Mouse (Mus musculus): ENCODE data around the gene Kif2a. TPM values are rescaled to one million over a fixed set of nuclear protein-coding genes. Genes with fewer than 3 reads are reported as not detected.

Gene Kif2a
- polyA plus RNA-seq, 1 experiment from 2014 or later: 16.2 TPM

DNA sequence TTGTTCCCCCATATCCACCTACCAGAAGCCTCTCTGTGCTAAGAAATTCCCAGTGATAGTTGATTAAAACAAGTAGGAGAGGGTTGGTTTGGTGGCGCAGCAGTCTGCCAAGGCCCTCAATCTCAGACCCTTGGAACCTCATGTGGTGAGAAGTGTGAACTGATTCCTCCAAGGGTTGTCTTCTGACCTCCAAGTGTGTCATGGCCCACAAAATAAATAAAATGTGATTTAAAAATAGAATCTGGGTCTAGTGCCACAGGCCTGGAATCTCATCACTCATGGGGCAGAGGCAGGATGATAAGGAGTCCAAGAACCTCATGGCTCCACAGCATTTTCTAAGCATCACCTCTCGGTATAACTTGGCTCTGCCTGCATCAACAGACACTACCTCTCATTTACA is 16.4 kb upstream of the Kif2a start:
- Histone ChIP-seq H3K27ac (no peak overlapping the region), H3K36me3 (no peaks in the 10 kb centered on the region), H3K27me3 (ENCODE audit: low read depth, poor library complexity, severe bottlenecking) (no peaks in the 10 kb centered on the region), H3K4me1 (no peaks in the 10 kb centered on the region), H3K4me3 (no peak overlapping the region), H3K9me3 (replicated peaks) (no peaks in the 10 kb centered on the region)
- 94% methylated on average over 2 of the region's 2 CpGs for WGBS
- DNase-seq (ENCODE audit: low spot score): no peak

DNA sequence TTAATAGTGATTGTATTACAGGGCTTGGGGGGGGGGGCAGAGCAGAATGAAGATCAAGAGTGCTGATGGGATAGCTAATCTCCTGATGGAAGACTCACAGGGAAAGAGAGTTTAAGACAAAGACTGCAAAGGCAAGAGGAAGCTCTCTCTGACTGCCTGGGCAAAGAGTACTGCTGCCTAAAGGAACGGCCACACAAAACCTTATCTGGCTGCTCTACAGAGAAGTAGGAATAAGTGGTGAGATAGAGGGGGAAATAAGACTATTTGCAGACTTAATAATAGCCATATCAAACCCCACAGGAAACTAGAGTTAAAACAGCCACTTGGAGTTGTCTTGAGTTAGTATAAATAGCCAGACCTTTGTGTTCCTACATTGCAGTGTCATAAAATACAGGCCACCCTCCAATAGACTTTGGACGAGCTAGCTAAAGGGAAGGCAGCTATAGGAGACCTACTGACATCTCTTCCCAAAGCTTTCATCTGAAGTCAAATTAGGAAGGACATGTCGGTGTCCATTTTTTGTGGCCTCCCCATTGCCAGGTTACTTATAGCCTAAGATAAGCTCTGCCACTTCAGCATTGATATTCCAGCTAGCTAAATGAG is 13.7 kb upstream of the Kif2a start:
- Histone ChIP-seq H3K27ac (no peak overlapping the region), H3K4me3 (no peak overlapping the region), H3K27me3 (ENCODE audit: low read depth, poor library complexity, severe bottlenecking) (no peaks in the 10 kb centered on the region), H3K36me3 (no peaks in the 10 kb centered on the region), H3K4me1 (no peaks in the 10 kb centered on the region), H3K9me3 (replicated peaks) (no peaks in the 10 kb centered on the region)
- WGBS: 86% methylated on average over 3 of the region's 3 CpGs
- no peak for DNase-seq (ENCODE audit: low spot score)

DNA sequence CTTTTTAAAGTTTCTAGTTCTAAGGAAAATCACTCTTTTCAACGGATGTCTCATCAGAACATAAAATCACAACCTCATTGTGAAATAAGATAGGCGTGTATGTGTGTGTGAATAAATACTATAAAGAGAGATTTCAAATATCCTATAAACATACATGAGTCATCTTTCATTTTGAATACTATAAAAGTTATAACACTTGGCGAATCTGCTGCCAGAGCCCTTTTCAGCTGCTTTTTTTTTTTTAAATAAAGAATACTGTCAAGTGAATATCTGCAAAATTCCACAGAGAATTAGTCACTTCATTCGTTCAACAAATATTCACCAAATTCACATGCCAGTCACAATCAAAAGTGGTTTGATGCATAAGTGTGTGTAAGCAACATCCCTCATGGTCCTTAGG is 13.2 kb upstream of the Kif2a start:
- Histone ChIP-seq H3K4me3 (no peak overlapping the region), H3K27ac (no peak overlapping the region), H3K36me3 (no peaks in the 10 kb centered on the region), H3K9me3 (replicated peaks) (no peaks in the 10 kb centered on the region), H3K27me3 (ENCODE audit: low read depth, poor library complexity, severe bottlenecking) (no peaks in the 10 kb centered on the region), H3K4me1 (no peaks in the 10 kb centered on the region)
- no peak for DNase-seq (ENCODE audit: low spot score)
- WGBS: 89% methylated on average over 4 of the region's 4 CpGs

DNA sequence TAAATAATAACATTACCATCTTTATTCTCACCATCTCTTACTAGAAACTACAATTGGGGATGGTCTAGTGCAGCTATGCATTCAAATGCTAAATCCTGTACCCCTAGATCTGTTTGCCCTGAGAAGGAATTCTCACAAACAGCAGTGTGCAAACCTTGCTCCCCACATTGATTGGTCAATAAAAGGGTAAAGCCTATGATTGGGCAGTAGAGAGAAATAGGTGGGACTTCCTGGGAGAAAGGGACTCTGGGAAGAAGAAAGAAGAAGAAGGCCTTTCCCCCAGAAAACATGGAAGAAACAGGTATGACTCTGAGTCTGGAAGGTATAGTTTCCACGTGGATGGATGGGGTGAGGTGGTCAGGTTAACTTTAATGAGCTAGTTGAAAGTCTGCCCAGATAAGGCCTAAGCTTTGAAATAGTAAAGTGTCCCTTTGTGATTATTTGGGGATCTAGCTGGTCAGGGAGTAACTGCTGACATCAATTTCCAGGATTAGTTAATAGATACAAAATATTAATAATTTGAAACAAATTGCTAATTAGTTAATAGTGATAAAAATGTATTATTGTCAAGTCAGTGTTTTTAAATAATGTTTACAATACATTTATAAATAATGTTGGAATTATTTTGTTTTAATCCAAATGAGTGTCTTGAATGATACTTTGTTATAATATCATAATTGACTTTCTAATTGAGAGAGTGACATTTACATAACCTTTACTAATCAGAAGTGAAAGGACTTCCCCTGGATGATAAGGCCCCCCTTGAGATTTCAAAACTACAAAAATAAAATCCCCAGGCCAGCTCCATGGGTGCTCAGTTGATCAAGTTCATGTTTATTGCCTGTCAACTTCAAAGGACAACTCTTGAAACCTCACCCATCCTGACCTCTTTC is 12.3 kb upstream of the Kif2a start:
- 46% methylated on average over 1 of the region's 1 CpGs for WGBS
- H3K27ac ChIP-seq: no peak overlapping the region
- no peak overlapping the region for H3K4me3 ChIP-seq
- H3K9me3 ChIP-seq (replicated peaks): no peaks in the 10 kb centered on the region
- H3K36me3 ChIP-seq: no peaks in the 10 kb centered on the region
- DNase-seq (ENCODE audit: low spot score): no peak
- no peaks in the 10 kb centered on the region for H3K27me3 ChIP-seq (ENCODE audit: low read depth, poor library complexity, severe bottlenecking)
- no peaks in the 10 kb centered on the region for H3K4me1 ChIP-seq

DNA sequence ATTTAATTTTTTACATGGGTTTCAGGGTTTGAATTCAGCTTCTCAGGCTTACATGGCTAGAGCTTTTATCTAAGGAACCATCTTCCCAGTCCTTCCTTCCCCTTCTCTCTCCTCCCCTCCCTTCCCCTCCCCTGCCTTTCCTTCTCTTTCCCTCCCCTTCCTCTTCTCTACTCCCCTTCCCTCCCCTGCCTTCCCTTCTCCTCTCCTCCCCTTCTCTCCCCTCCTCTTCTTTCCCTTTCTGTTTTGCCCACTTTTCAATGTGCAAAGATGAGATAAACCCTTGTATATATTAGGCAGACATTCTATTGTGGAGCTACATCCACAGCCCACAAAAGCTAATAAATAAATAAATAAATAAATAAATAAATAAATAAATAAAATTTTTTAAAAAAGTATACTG is 9.3 kb upstream of the Kif2a start:
- no peak for DNase-seq (ENCODE audit: low spot score)
- no peak overlapping the region for H3K27ac ChIP-seq

DNA sequence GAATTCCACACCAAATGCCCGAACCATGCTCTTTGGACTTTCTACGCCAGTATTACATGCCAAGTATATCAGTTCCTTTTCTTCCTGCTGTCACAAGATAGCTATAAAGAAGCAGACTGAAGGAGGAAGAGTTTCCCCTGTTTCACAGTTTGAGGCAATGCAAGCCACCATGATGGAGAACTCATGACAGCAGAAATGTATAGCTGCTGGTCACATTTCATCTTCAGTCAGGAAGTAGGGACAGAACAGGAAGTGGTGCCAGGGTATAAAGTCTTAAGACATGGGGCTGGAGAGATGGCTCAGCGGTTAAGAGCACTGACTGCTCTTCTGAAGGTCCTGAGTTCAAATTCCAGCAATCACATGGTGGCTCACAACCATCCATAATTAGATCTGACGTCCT is 5.3 kb upstream of the Kif2a start:
- H3K36me3 ChIP-seq: no peaks in the 10 kb centered on the region
- H3K9me3 ChIP-seq (replicated peaks): no peaks in the 10 kb centered on the region
- H3K27ac ChIP-seq: no peak overlapping the region
- DNase-seq (ENCODE audit: low spot score): no peak
- peaks cover 6% of the 10 kb centered on the region for H3K4me1 ChIP-seq
- H3K4me3 ChIP-seq: no peak overlapping the region
- WGBS: 89% methylated on average over 4 of the region's 4 CpGs
- no peaks in the 10 kb centered on the region for H3K27me3 ChIP-seq (ENCODE audit: low read depth, poor library complexity, severe bottlenecking)

More for the DNA sequence above, 9.3 kb upstream of the Kif2a start:
- H3K36me3 ChIP-seq: no peaks in the 10 kb centered on the region
- no peaks in the 10 kb centered on the region for H3K27me3 ChIP-seq (ENCODE audit: low read depth, poor library complexity, severe bottlenecking)
- no peaks in the 10 kb centered on the region for H3K4me1 ChIP-seq
- no peaks in the 10 kb centered on the region for H3K9me3 ChIP-seq (replicated peaks)
- H3K4me3 ChIP-seq: no peak overlapping the region

DNA sequence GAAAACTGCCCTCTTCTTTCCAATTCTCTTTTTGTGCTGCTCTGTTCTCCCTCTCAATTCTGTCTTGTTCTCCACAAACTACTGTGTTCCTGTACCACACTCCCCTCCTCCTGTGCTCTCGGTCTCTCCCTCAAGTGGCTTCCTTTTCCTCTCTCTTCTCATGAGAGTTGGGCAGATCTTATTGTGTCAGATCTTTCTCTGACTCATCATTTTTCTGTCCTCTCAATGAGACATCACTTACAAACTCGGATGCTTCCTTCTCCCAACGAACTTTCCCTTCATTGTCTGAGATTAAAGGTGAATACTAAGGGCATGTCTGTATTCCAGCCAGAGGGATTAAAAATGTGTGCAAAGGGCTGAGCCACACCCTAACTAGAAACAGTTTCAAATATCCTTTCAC is 3.7 kb upstream of the Kif2a start:
- no peaks in the 10 kb centered on the region for H3K9me3 ChIP-seq (replicated peaks)
- no peak overlapping the region for H3K4me3 ChIP-seq
- DNase-seq (ENCODE audit: low spot score): no peak
- H3K4me1 ChIP-seq: peaks cover 9% of the 10 kb centered on the region
- WGBS: 84% methylated on average over 3 of the region's 3 CpGs
- no peaks in the 10 kb centered on the region for H3K36me3 ChIP-seq
- H3K27ac ChIP-seq: no peak overlapping the region
- H3K27me3 ChIP-seq (ENCODE audit: low read depth, poor library complexity, severe bottlenecking): no peaks in the 10 kb centered on the region

DNA sequence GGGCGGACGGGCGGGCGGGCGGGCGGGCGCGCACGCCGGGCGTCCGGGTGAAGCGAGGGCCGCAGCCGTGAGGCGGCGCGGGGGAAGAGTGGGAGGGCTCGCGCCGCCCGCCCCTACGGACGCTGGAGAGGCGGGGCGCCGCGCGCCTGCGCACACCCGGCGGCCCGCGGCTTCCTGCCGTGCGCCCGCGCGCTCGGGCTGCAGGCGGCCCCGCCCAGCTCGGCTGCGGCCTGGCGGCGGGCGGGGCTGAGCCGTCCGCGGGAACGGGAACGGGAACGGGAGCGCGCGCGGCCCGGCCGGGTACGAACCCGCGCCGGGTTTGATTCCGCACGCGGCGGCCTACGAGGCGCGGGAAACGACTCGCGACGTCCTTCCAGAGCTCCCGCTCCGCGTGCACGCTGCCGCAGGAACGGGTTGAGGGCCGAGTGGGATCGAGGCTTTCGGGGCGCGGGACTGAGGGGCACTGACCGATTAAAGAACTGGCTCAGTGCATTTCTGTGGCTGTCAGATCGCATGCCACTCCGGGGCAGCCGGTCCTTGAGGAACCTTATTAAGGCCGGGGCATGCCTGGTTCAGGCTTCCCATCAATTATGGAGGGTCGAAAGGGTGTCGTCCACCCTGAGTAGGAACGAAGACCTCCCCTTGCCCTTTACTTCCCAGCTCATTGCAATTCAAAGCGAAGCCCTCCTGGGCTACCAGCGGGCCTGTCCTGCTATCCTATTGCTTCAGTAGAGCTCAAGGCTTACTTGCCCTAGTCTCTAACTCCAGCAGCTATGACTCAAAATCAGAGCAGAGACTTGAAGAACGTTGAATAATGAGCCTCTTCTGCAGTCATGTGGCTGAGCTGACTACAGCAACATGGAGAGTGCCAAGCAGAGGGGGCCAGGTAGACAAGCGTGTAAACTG is 593 bp upstream of the Kif2a start:
- H3K9me3 ChIP-seq (replicated peaks): no peaks in the 10 kb centered on the region
- peak overlapping the region; percentile 94 for H3K4me3 ChIP-seq
- peaks cover 13% of the 10 kb centered on the region for H3K4me1 ChIP-seq
- DNase-seq (ENCODE audit: low spot score): peak; percentile 82
- no peaks in the 10 kb centered on the region for H3K27me3 ChIP-seq (ENCODE audit: low read depth, poor library complexity, severe bottlenecking)
- 8% methylated on average over 73 of the region's 97 CpGs for WGBS
- H3K27ac ChIP-seq: peak overlapping the region; percentile 97
- peaks cover 6% of the 10 kb centered on the region; the same call in 1 of the 2 replicates for H3K36me3 ChIP-seq

DNA sequence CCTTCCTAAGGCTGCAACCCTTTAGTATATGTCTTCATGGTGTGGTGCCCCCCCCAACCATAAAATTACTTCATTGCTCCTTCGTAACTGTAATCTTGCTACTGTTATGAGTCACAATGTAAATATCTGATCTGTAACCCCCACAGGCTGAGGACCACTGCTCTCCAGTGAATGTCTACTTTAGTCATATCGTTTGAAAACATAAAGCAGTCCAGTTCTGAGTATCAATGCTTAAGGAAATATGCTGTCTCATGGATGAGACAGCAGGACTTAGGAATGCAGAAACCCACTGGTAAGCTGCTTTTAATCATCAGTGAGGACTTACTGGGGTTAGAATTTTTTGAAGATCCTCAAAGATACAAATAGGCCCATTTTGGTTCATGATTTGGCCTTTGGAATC is 2.5 kb downstream of the Kif2a start:
- peaks cover 17% of the 10 kb centered on the region for H3K36me3 ChIP-seq
- 94% methylated on average over 2 of the region's 2 CpGs for WGBS
- no peak overlapping the region for H3K4me3 ChIP-seq
- H3K27ac ChIP-seq: no peak overlapping the region
- no peaks in the 10 kb centered on the region for H3K27me3 ChIP-seq (ENCODE audit: low read depth, poor library complexity, severe bottlenecking)
- no peaks in the 10 kb centered on the region for H3K9me3 ChIP-seq (replicated peaks)
- peaks cover 13% of the 10 kb centered on the region for H3K4me1 ChIP-seq
- no peak for DNase-seq (ENCODE audit: low spot score)

DNA sequence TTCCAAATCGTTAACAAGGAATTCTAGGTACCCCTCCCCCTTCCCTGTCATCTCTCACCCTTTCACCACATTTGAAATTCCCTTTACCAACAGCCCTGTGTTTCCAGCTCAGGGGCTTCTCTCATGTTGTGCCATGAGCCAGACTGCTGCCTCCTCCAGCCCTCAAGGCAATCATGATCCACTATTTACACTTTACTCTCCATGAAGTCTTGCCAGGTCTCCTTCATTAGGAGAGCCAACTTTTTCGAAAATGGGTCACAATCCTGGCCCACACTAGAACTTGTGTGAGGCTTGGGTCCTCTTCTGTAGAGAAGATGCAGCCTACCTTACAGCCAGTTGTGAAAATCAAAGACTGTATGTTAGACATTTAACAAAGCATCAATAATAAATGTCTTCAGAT is 8.0 kb downstream of the Kif2a start:
- H3K27ac ChIP-seq: no peak overlapping the region
- WGBS: 78% methylated on average over 2 of the region's 2 CpGs
- H3K27me3 ChIP-seq (ENCODE audit: low read depth, poor library complexity, severe bottlenecking): no peaks in the 10 kb centered on the region
- H3K4me3 ChIP-seq: no peak overlapping the region
- DNase-seq (ENCODE audit: low spot score): no peak
- peaks cover 3% of the 10 kb centered on the region; the same call in 1 of the 2 replicates for H3K4me1 ChIP-seq
- H3K36me3 ChIP-seq: peaks cover 14% of the 10 kb centered on the region
- no peaks in the 10 kb centered on the region for H3K9me3 ChIP-seq (replicated peaks)

DNA sequence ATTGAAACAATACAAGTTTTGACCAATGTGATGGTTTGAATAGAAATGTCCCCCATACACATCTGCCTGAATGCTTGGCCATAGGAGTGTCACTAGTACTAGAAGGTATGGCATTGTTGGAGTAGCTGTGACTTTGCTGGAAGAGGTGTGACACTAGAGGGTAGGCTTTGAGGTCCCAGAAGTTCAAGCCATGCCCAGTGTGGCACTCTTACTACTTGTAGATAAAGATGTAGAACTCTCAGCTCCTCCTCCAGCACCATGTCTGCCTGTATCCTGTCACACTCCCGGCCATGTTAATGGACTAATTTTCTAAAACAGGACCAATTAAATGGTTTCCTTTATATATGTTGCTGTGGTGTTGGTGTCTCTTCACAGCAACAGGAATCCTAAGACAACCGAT is 10.3 kb downstream of the Kif2a start:
- H3K36me3 ChIP-seq: peaks cover 5% of the 10 kb centered on the region
- WGBS: 82% methylated on average over 2 of the region's 2 CpGs
- H3K4me1 ChIP-seq: peaks cover 3% of the 10 kb centered on the region; the same call in 1 of the 2 replicates
- H3K9me3 ChIP-seq (replicated peaks): no peaks in the 10 kb centered on the region
- DNase-seq (ENCODE audit: low spot score): no peak
- no peaks in the 10 kb centered on the region for H3K27me3 ChIP-seq (ENCODE audit: low read depth, poor library complexity, severe bottlenecking)
- no peak overlapping the region for H3K4me3 ChIP-seq
- H3K27ac ChIP-seq: no peak overlapping the region

DNA sequence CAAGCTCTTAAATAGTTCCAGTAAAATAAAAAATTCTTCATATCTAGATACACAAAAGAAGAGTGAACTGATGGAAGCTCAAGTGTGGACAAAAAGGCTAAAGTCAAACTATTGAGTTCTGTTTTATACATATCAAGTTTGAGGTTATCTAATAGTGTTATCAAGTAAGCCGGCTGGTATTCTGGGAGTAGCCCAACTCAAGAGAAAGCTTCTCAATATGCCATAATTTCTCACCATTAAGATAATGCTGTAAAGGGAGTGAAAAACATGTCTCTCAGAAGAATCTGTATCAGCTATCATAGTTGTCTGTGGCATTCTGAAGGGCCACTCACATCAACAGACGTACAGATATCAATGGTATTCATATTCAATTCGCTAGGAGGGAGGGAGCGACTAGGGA is 13.8 kb downstream of the Kif2a start:
- Histone ChIP-seq H3K27me3 (ENCODE audit: low read depth, poor library complexity, severe bottlenecking) (no peaks in the 10 kb centered on the region), H3K4me1 (no peaks in the 10 kb centered on the region), H3K4me3 (no peak overlapping the region), H3K9me3 (replicated peaks) (no peaks in the 10 kb centered on the region), H3K36me3 (no peaks in the 10 kb centered on the region), H3K27ac (no peak overlapping the region)
- 89% methylated on average over 4 of the region's 4 CpGs for WGBS
- no peak for DNase-seq (ENCODE audit: low spot score)

DNA sequence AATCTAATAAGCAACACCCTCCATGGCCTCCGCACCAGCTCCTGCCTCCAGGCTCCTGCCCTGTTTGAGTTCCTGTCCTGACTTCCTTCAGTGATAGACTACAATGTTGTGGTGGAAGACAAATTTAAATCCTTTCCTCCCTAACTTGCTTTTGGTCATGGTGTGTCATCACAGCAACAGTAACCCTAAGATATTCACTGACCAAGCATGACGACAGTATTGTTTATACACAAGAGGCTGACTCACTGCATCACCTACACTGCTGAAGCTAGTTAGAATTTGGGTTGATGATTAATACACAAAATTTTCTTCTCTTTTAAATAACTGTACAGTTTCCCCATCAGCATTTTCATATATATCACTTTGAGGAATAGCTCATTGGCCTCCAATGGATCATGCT is 18.7 kb downstream of the Kif2a start:
- Histone ChIP-seq H3K4me1 (no peaks in the 10 kb centered on the region), H3K27me3 (ENCODE audit: low read depth, poor library complexity, severe bottlenecking) (no peaks in the 10 kb centered on the region), H3K4me3 (no peak overlapping the region), H3K27ac (no peak overlapping the region), H3K36me3 (0 out of 2 replicates have a peak, but pooled peaks cover 3% of the 10 kb centered on the region), H3K9me3 (replicated peaks) (no peaks in the 10 kb centered on the region)
- 94% methylated on average over 2 of the region's 2 CpGs for WGBS
- no peak for DNase-seq (ENCODE audit: low spot score)

Measured in limb, embryonic 10.5 days (tissue).